11 mouse cellular contexts compared by ENCODE assay signal in genomic region chr1:20302187-20302942, GRCm38 (mm10).
A peak's percentile ranks its signal among the peaks of the same experiment; 100 is the strongest.
DNase-seq lines count a peak whose midpoint lies in the region; ATAC-seq and TF ChIP-seq lines count a peak whose summit lies in the region.
"Had no signal": no experiment of that assay in that cellular context is flagged by ENCODE, and none has a peak within 500 bp of the region (broad histone marks: within the 10 kb centered on the region; RNA-seq: fewer than 3 reads in every experiment).

No protein-coding gene starts in this region.

- TF ChIP-seq CTCF in lung, adult 2 months (IDR thresholded peaks at IDR 0.05; ENCODE audit: insufficient read depth, low read length): no peak

- peak overlapping the region; percentile 9; the same call in 1 of the 2 replicates for H3K4me3 ChIP-seq in hindbrain, embryonic 10.5 days
- H3K4me3 ChIP-seq in midbrain, embryonic 15.5 days: no peak overlapping the region
- H3K4me3 ChIP-seq in lung, adult 2 months (replicated peaks; ENCODE audit: extremely low read depth, low read depth, low read length): no peak overlapping the region
- H3K4me3 ChIP-seq in intestine, embryonic 15.5 days (replicated peaks): no peak overlapping the region

- no peak overlapping the region for H3K4me2 ChIP-seq in midbrain, embryonic 15.5 days
- no peak overlapping the region for H3K4me2 ChIP-seq in intestine, embryonic 15.5 days (replicated peaks)

- ATAC-seq in midbrain, embryonic 15.5 days (replicated peaks): peak; percentile 79
- ATAC-seq in intestine, embryonic 15.5 days: no peak

- peaks cover 26% of the 10 kb centered on the region for H3K4me1 ChIP-seq in hindbrain, embryonic 10.5 days (replicated peaks)
- H3K4me1 ChIP-seq in midbrain, embryonic 15.5 days: peaks cover 11% of the 10 kb centered on the region; the same call in 1 of the 2 replicates
- H3K4me1 ChIP-seq in lung, adult 2 months (ENCODE audit: control insufficient read depth, insufficient read depth, low read length): no peaks in the 10 kb centered on the region
- H3K4me1 ChIP-seq in intestine, embryonic 15.5 days (replicated peaks): no peaks in the 10 kb centered on the region

- TF ChIP-seq POLR2A in lung, adult 2 months (IDR thresholded peaks at IDR 0.05; ENCODE audit: borderline replicate concordance, extremely low read depth, low read depth, low read length): no peak

- 12% methylated on average over 8 of the region's 8 CpGs for WGBS in hindbrain, embryonic 10.5 days
- 13% methylated on average over 8 of the region's 8 CpGs for WGBS in midbrain, embryonic 15.5 days
- WGBS in lung, adult 2 months: 80% methylated on average over 8 of the region's 8 CpGs
- 76% methylated on average over 8 of the region's 8 CpGs for WGBS in intestine, embryonic 15.5 days

- DNase-seq in Muller cell, postnatal 12 days (ENCODE audit: inconsistent ontology term): peak; percentile 76
- peak; percentile 54 for DNase-seq in embryo, embryonic 9.5 days (ENCODE audit: extremely low spot score)
- peak; percentile 85 for DNase-seq in hindbrain, embryonic 10.5 days (ENCODE audit: low spot score)
- no peak for DNase-seq in lung, adult 2 months
- DNase-seq in left cerebral cortex, adult 11 months (ENCODE audit: low spot score): no peak
- no peak for DNase-seq in testis, postnatal 14 days (ENCODE audit: low spot score)
- DNase-seq: kidney, adult 11 months; lung, adult 18-20 months had no signal

- H3K9me3 ChIP-seq in hindbrain, embryonic 10.5 days: no peaks in the 10 kb centered on the region
- H3K9me3 ChIP-seq in midbrain, embryonic 15.5 days: no peaks in the 10 kb centered on the region
- no peaks in the 10 kb centered on the region for H3K9me3 ChIP-seq in intestine, embryonic 15.5 days

- H3K27ac ChIP-seq in hindbrain, embryonic 10.5 days: 0 out of 2 replicates have a peak overlapping the region, but pooled peaks have one; percentile 64
- H3K27ac ChIP-seq in midbrain, embryonic 15.5 days: peak overlapping the region; percentile 65
- no peak overlapping the region for H3K27ac ChIP-seq in intestine, embryonic 15.5 days

- H3K36me3 ChIP-seq in hindbrain, embryonic 10.5 days: no peaks in the 10 kb centered on the region
- no peaks in the 10 kb centered on the region for H3K36me3 ChIP-seq in midbrain, embryonic 15.5 days (replicated peaks)
- no peaks in the 10 kb centered on the region for H3K36me3 ChIP-seq in intestine, embryonic 15.5 days

- peaks cover 81% of the 10 kb centered on the region for H3K27me3 ChIP-seq in hindbrain, embryonic 10.5 days (ENCODE audit: insufficient read depth, poor library complexity, severe bottlenecking)
- H3K27me3 ChIP-seq in midbrain, embryonic 15.5 days (replicated peaks): 0 out of 2 replicates have a peak, but pooled peaks cover 9% of the 10 kb centered on the region
- no peaks in the 10 kb centered on the region for H3K27me3 ChIP-seq in intestine, embryonic 15.5 days (replicated peaks)
- H3K27me3 ChIP-seq: CH12.LX had no signal

- H3K9ac ChIP-seq in midbrain, embryonic 15.5 days: no peak overlapping the region
- no peak overlapping the region for H3K9ac ChIP-seq in intestine, embryonic 15.5 days

Comparison
In these comparisons a context has a peak if more than half of its experiments do, and no peak if none do; other contexts are left out.
1. DNase-seq: peak in Muller cell, postnatal 12 days (single experiment), embryo, embryonic 9.5 days (single experiment) and hindbrain, embryonic 10.5 days (single experiment); none in lung, adult 2 months (single experiment), left cerebral cortex, adult 11 months (single experiment) and testis, postnatal 14 days (single experiment).